30 mouse cellular contexts compared by ENCODE assay signal in genomic region chr12:52211144-52211543, GRCm38 (mm10).
"Had no signal": no experiment of that assay in that cellular context is flagged by ENCODE, and none has a peak within 500 bp of the region (broad histone marks: within the 10 kb centered on the region; RNA-seq: fewer than 3 reads in every experiment).

No protein-coding gene starts in this region.

- H3K4me2 ChIP-seq: limb, embryonic 12.5 days; limb, embryonic 13.5 days; limb, embryonic 15.5 days; liver, embryonic 11.5 days; liver, embryonic 12.5 days; liver, embryonic 13.5 days; liver, embryonic 15.5 days; lung, embryonic 14.5 days; lung, embryonic 15.5 days; midbrain, embryonic 12.5 days; midbrain, embryonic 13.5 days had no signal

- ATAC-seq: liver, embryonic 12.5 days; liver, postnatal 0 days; lung, postnatal 0 days; midbrain, embryonic 13.5 days; midbrain, embryonic 16.5 days had no signal

- H3K36me3 ChIP-seq: limb, embryonic 10.5 days; limb, embryonic 12.5 days; limb, embryonic 13.5 days; limb, embryonic 15.5 days; liver, embryonic 12.5 days; liver, embryonic 13.5 days; liver, embryonic 15.5 days; lung, embryonic 15.5 days; midbrain, embryonic 10.5 days; midbrain, embryonic 12.5 days; midbrain, embryonic 13.5 days had no signal

- H3K27me3 ChIP-seq: limb, embryonic 12.5 days; limb, embryonic 13.5 days; limb, embryonic 15.5 days; liver, embryonic 12.5 days; liver, embryonic 13.5 days; liver, embryonic 15.5 days; lung, embryonic 15.5 days; megakaryocyte, embryonic 14.5 days; midbrain, embryonic 12.5 days; midbrain, embryonic 13.5 days had no signal

- H3K9ac ChIP-seq: limb, embryonic 12.5 days; limb, embryonic 13.5 days; limb, embryonic 15.5 days; liver, embryonic 12.5 days; liver, embryonic 13.5 days; liver, embryonic 14.5 days; liver, embryonic 15.5 days; liver, postnatal 0 days; lung, embryonic 14.5 days; lung, embryonic 15.5 days; midbrain, embryonic 12.5 days; midbrain, embryonic 13.5 days had no signal

- H3K4me3 ChIP-seq: left cerebral cortex, adult 2 months; limb, embryonic 10.5 days; limb, embryonic 12.5 days; limb, embryonic 13.5 days; limb, embryonic 15.5 days; liver, embryonic 12.5 days; liver, embryonic 13.5 days; liver, embryonic 15.5 days; lung, embryonic 15.5 days; megakaryocyte, embryonic 14.5 days; midbrain, embryonic 10.5 days; midbrain, embryonic 12.5 days; midbrain, embryonic 13.5 days; myocyte had no signal

- H3K27ac ChIP-seq: left cerebral cortex, adult 2 months; limb, embryonic 10.5 days; limb, embryonic 12.5 days; limb, embryonic 13.5 days; limb, embryonic 15.5 days; liver, embryonic 12.5 days; liver, embryonic 13.5 days; liver, embryonic 14.5 days; liver, embryonic 15.5 days; lung, embryonic 15.5 days; macrophage; midbrain, embryonic 10.5 days; midbrain, embryonic 12.5 days; midbrain, embryonic 13.5 days had no signal

- DNase-seq: left cerebral cortex, postnatal 4 days; liver; liver, embryonic 13.5 days; liver, postnatal 0 days; lung, adult 18-20 months; lung, adult 2 months; lung, embryonic 14.5 days; lung, postnatal 10 days; lung, postnatal 14 days; lung, postnatal 36 days; lung, postnatal 4 days; midbrain, embryonic 14.5 days had no signal

- H3K4me1 ChIP-seq: limb, embryonic 10.5 days; limb, embryonic 12.5 days; limb, embryonic 13.5 days; limb, embryonic 15.5 days; liver, embryonic 12.5 days; liver, embryonic 13.5 days; liver, embryonic 15.5 days; lung, embryonic 15.5 days; megakaryocyte, embryonic 14.5 days; midbrain, embryonic 10.5 days; midbrain, embryonic 12.5 days; midbrain, embryonic 13.5 days had no signal

- H3K9me3 ChIP-seq: limb, embryonic 10.5 days; limb, embryonic 12.5 days; limb, embryonic 13.5 days; limb, embryonic 15.5 days; liver, embryonic 12.5 days; liver, embryonic 13.5 days; liver, embryonic 15.5 days; lung, embryonic 15.5 days; midbrain, embryonic 10.5 days; midbrain, embryonic 12.5 days; midbrain, embryonic 13.5 days had no signal
